Mouse (Mus musculus) liver, adult 2 months (tissue): ENCODE results near the gene Mtmr1. TPM values are rescaled to one million over a fixed set of nuclear protein-coding genes. Genes with fewer than 3 reads are reported as not detected.

Experiments used
- DNase-seq: peaks from one replicate; pipeline ENCODE4 v3.0.0-alpha.2; 2011; ENCODE audit warnings: low read depth, low spot score; ENCODE audit errors: extremely low read depth
- H3K27ac ChIP-seq: fragments of 200-500 bp; replicated peaks from 2 replicates; pipeline ENCODE4 v1.5.1; 2012; ENCODE audit warnings: low read depth, mild to moderate bottlenecking, control low read depth, inconsistent platforms, low read length; ENCODE audit not compliant: insufficient read depth
- H3K27me3 ChIP-seq: fragments of 200-500 bp; 2 replicates; pipeline ENCODE4 v1.6.1; 2012; ENCODE audit warnings: mild to moderate bottlenecking, moderate library complexity, low read length, inconsistent platforms; ENCODE audit not compliant: control insufficient read depth, insufficient read depth
- H3K36me3 ChIP-seq: fragments of 200-500 bp; 2 replicates; pipeline ENCODE4 v1.6.1; 2012; ENCODE audit warnings: low read length, inconsistent platforms; ENCODE audit not compliant: control insufficient read depth, insufficient read depth
- H3K4me1 ChIP-seq: fragments of 200-500 bp; 2 replicates; pipeline ENCODE4 v1.6.1; 2011; ENCODE audit warnings: low read length; ENCODE audit not compliant: control insufficient read depth, insufficient read depth
- H3K4me3 ChIP-seq: fragments of 200-500 bp; 2 replicates; pipeline ENCODE4 v1.5.1; 2011; ENCODE audit warnings: low read depth, mild to moderate bottlenecking, control low read depth, low read length, moderate library complexity; ENCODE audit not compliant: insufficient read depth
- H3K79me2 ChIP-seq: fragments of 200-500 bp; 2 replicates; pipeline ENCODE4 v1.6.1; 2012; ENCODE audit warnings: inconsistent platforms, mild to moderate bottlenecking, low read length, moderate library complexity; ENCODE audit not compliant: control insufficient read depth, insufficient read depth
- H3K9ac ChIP-seq: fragments of 200-500 bp; 2 replicates; pipeline ENCODE4 v1.6.1; 2012; ENCODE audit warnings: low read depth, mild to moderate bottlenecking, control low read depth, inconsistent platforms, low read length
- CTCF ChIP-seq: fragments of 200-500 bp; IDR thresholded peaks from 2 replicates; pipeline ENCODE4 v1.5.1; 2011; ENCODE audit warnings: low read depth, low read length, control low read depth
- POLR2A ChIP-seq: fragments of 200-500 bp; IDR thresholded peaks from 2 replicates; pipeline ENCODE4 v1.6.1; 2011; ENCODE audit warnings: low read length, control low read depth; ENCODE audit not compliant: insufficient read depth; ENCODE audit errors: extremely low read depth
- WGBS: fragments of 180-500 bp; shearing (Covaris S2); methylation state at CpG from one replicate; pipeline ENCODE4 v1.1.7; 2018; 5-methylcytosine and 5-hydroxymethylcytosine counted together
- polyA plus RNA-seq: library from polyadenylated mRNA; depleted of rRNA; stranded (reverse); fragments of >200 nt; gene quantifications from 2 replicates; pipeline ENCODE4 v1.2.3, GENCODE M21; 2012; rRNA removed
- total RNA-seq: library from RNA; depleted of rRNA; stranded (reverse); fragments of >200 nt; gene quantifications from 2 replicates; pipeline ENCODE4 v1.2.3, GENCODE M21; 2014; rRNA removed

The Mtmr1 gene
- total and polyA plus RNA-seq, 2 experiments = 6.4 to 28.1 TPM

GRCm38 (mm10) chrX:71442916-71443315 lies 78.4 kb downstream of the Mtmr1 start:
- H3K27ac ChIP-seq = no peak overlapping the region
- WGBS = 82% methylated on average over 5 of the region's 5 CpGs
- no peak for TF ChIP-seq CTCF
- no peak for TF ChIP-seq POLR2A
- H3K9ac ChIP-seq = no peak overlapping the region
- peaks cover 3% of the 10 kb centered on the region; the same call in 1 of the 2 replicates for H3K36me3 ChIP-seq
- DNase-seq = no peak
- H3K4me1 ChIP-seq = peaks cover 4% of the 10 kb centered on the region; the same call in 1 of the 2 replicates
- no peaks in the 10 kb centered on the region for H3K27me3 ChIP-seq
- no peak overlapping the region for H3K4me3 ChIP-seq
- no peaks in the 10 kb centered on the region for H3K79me2 ChIP-seq

- Histone ChIP-seq H3K36me3 (no peaks in the 10 kb centered on the region), H3K4me1 (no peaks in the 10 kb centered on the region), H3K4me3 (no peak overlapping the region), H3K27me3 (no peaks in the 10 kb centered on the region), H3K27ac (no peak overlapping the region), H3K9ac (no peak overlapping the region), H3K79me2 (no peaks in the 10 kb centered on the region; the same call in 1 of the 2 replicates)
- no peak for DNase-seq
- 89% methylated on average over 6 of the region's 6 CpGs for WGBS
- TF ChIP-seq CTCF (no peak), POLR2A (no peak)
Measured at GRCm38 (mm10) chrX:71456078-71456737, 91.6 kb downstream of the Mtmr1 start.

DNA sequence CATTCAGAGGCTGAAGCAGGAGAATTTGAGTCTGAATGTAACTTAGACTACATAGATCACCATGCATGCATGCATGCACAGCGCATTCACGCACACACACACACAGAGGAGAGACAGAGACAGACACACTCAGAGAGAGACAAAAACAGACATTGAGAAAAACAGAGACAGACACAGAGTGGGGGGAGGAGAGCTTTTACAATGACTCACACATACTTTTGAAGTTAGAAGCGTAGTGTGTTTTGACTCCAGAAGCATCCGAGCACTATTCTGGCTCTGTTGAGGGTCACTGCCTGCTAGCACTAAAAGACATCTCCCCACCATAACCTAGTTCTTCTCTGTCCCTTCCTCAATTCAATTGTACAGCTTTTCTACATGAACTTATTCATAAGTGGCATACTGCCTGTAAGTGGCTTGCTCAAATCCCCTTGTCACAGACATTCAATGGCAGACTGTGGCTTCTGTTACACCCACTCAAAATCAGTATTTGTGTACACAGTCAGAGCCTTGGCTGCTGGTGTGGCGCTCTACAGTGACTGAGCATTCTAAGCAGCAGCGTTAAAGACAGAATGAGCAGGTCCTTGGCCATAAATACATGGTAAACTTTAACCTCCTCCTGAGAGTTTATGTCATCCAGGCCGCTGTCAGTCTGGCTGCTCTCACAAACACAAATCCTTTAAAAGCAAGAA lies 99.7 kb downstream of the Mtmr1 start:
- 60% methylated on average over 7 of the region's 7 CpGs for WGBS
- H3K79me2 ChIP-seq = no peaks in the 10 kb centered on the region; the same call in 1 of the 2 replicates
- H3K36me3 ChIP-seq = no peaks in the 10 kb centered on the region
- H3K27me3 ChIP-seq = no peaks in the 10 kb centered on the region
- DNase-seq = no peak
- H3K9ac ChIP-seq = no peak overlapping the region
- H3K27ac ChIP-seq = no peak overlapping the region
- no peak for TF ChIP-seq POLR2A
- no peak for TF ChIP-seq CTCF
- H3K4me3 ChIP-seq = no peak overlapping the region
- H3K4me1 ChIP-seq = no peaks in the 10 kb centered on the region; the same call in 1 of the 2 replicates

- Histone ChIP-seq H3K4me3 (no peak overlapping the region), H3K79me2 (no peaks in the 10 kb centered on the region), H3K9ac (no peak overlapping the region), H3K27ac (no peak overlapping the region), H3K27me3 (no peaks in the 10 kb centered on the region), H3K36me3 (no peaks in the 10 kb centered on the region), H3K4me1 (no peaks in the 10 kb centered on the region; the same call in 1 of the 2 replicates)
- no peak for DNase-seq
- no peak for TF ChIP-seq CTCF
- no peak for TF ChIP-seq POLR2A
- 92% methylated on average over 1 of the region's 1 CpGs for WGBS
Measured at GRCm38 (mm10) chrX:71465417-71465816, 100.9 kb downstream of the Mtmr1 start.

GRCm38 (mm10) chrX:71467491-71467890 lies 102.9 kb downstream of the Mtmr1 start:
- Histone ChIP-seq H3K27me3 (no peaks in the 10 kb centered on the region), H3K27ac (no peak overlapping the region), H3K79me2 (no peaks in the 10 kb centered on the region), H3K9ac (no peak overlapping the region), H3K36me3 (no peaks in the 10 kb centered on the region), H3K4me1 (no peaks in the 10 kb centered on the region; the same call in 1 of the 2 replicates), H3K4me3 (no peak overlapping the region)
- TF ChIP-seq POLR2A (no peak), CTCF (no peak)
- WGBS = 100% methylated on average over 3 of the region's 3 CpGs
- DNase-seq = no peak

Other genes with a start within 250 kb of the Mtmr1 start
- 15.0 and 18.6 TPM in 2 replicates for gene Mtm1, start 154.0 kb upstream of the Mtmr1 start, total RNA-seq
- gene Mtm1, start 154.0 kb upstream of the Mtmr1 start, polyA plus RNA-seq = 2.1 and 2.4 TPM in 2 replicates
- 18.2 and 20.4 TPM in 2 replicates for gene Cd99l2, start 128.1 kb downstream of the Mtmr1 start, total RNA-seq
- 10.0 and 10.3 TPM in 2 replicates for gene Cd99l2, start 128.1 kb downstream of the Mtmr1 start, polyA plus RNA-seq
- gene Hmgb3, start 191.2 kb downstream of the Mtmr1 start, total RNA-seq = 7.2 and 9.4 TPM in 2 replicates
- gene Hmgb3, start 191.2 kb downstream of the Mtmr1 start, polyA plus RNA-seq = 2.4 and 3.2 TPM in 2 replicates